Mouse (Mus musculus): ENCODE measurements around the gene Znrf4. TPM values are rescaled to one million over a fixed set of nuclear protein-coding genes. Genes with fewer than 3 reads are reported as not detected.

Znrf4 gene
- polyA plus RNA-seq, 2 experiments, result not detected

GRCm38 (mm10) chr17:56509707-56510472 lies 2.3 kb downstream of the Znrf4 start:
- no peak for DNase-seq (ENCODE audit: low read depth in 3 of 3, low spot score in 3 of 3)
- no peak overlapping the region for H3K9ac ChIP-seq (replicated peaks)
- no peaks in the 10 kb centered on the region for H3K36me3 ChIP-seq (replicated peaks; ENCODE audit: control insufficient read depth, insufficient read depth, low read depth)
- no peak for ATAC-seq (ENCODE audit: insufficient read depth)
- H3K27ac ChIP-seq, result no peak overlapping the region
- peaks cover 48% of the 10 kb centered on the region for H3K27me3 ChIP-seq (ENCODE audit: control insufficient read depth, insufficient read depth, low read length)
- no peak overlapping the region for H3K4me2 ChIP-seq (ENCODE audit: low read depth)
- WGBS (ENCODE audit: insufficient replicate concordance), result 6% methylated on average over 35 of the region's 37 CpGs
- H3K9me3 ChIP-seq (ENCODE audit: control insufficient read depth, low read length), result no peaks in the 10 kb centered on the region
- TF ChIP-seq CTCF (IDR thresholded peaks at IDR 0.05; ENCODE audit: low read depth), result no peak
- TF ChIP-seq EP300 (IDR thresholded peaks at IDR 0.05; ENCODE audit: low read depth), result no peak
- H3K4me1 ChIP-seq (replicated peaks; ENCODE audit: control insufficient read depth in 2 of 2, insufficient read depth in 2 of 2, low read length in 1 of 2), result peaks cover 0 to 5% of the 10 kb centered on the region in 2 experiments; a peak in 1 of 4 replicates
- H3K4me3 ChIP-seq (ENCODE audit: insufficient read depth in 1 of 2, low read depth in 2 of 2, low read length in 2 of 2), result no peak overlapping the region

GRCm38 (mm10) chr17:56509021-56509640 lies 3.1 kb downstream of the Znrf4 start:
- DNase-seq (ENCODE audit: low read depth in 3 of 3, low spot score in 3 of 3), result no peak
- H3K36me3 ChIP-seq (replicated peaks; ENCODE audit: control insufficient read depth, insufficient read depth, low read depth), result no peaks in the 10 kb centered on the region
- TF ChIP-seq CTCF (IDR thresholded peaks at IDR 0.05; ENCODE audit: low read depth), result no peak
- no peak for TF ChIP-seq EP300 (IDR thresholded peaks at IDR 0.05; ENCODE audit: low read depth)
- 41% methylated on average over 10 of the region's 10 CpGs for WGBS (ENCODE audit: insufficient replicate concordance)
- peaks cover 43% of the 10 kb centered on the region for H3K27me3 ChIP-seq (ENCODE audit: control insufficient read depth, insufficient read depth, low read length)
- peaks cover 0 to 5% of the 10 kb centered on the region in 2 experiments; a peak in 1 of 4 replicates for H3K4me1 ChIP-seq (replicated peaks; ENCODE audit: control insufficient read depth in 2 of 2, insufficient read depth in 2 of 2, low read length in 1 of 2)
- H3K9me3 ChIP-seq (ENCODE audit: control insufficient read depth, low read length), result no peaks in the 10 kb centered on the region
- no peak overlapping the region for H3K27ac ChIP-seq
- ATAC-seq (ENCODE audit: insufficient read depth), result no peak
- no peak overlapping the region for H3K4me3 ChIP-seq (ENCODE audit: insufficient read depth in 1 of 2, low read depth in 2 of 2, low read length in 2 of 2)
- no peak overlapping the region for H3K4me2 ChIP-seq (ENCODE audit: low read depth)
- no peak overlapping the region for H3K9ac ChIP-seq (replicated peaks)

GRCm38 (mm10) chr17:56507161-56508068 lies 4.8 kb downstream of the Znrf4 start:
- H3K27me3 ChIP-seq (ENCODE audit: control insufficient read depth, insufficient read depth, low read length), result peaks cover 31% of the 10 kb centered on the region
- peak overlapping the region; percentile 65 for H3K4me2 ChIP-seq (ENCODE audit: low read depth)
- peak overlapping the region; percentile 19 for H3K9ac ChIP-seq (replicated peaks)
- peaks cover 0 to 5% of the 10 kb centered on the region in 2 experiments; a peak in 1 of 4 replicates for H3K4me1 ChIP-seq (replicated peaks; ENCODE audit: control insufficient read depth in 2 of 2, insufficient read depth in 2 of 2, low read length in 1 of 2)
- no peak overlapping the region for H3K27ac ChIP-seq
- 1% methylated on average over 42 of the region's 42 CpGs for WGBS (ENCODE audit: insufficient replicate concordance)
- no peaks in the 10 kb centered on the region for H3K9me3 ChIP-seq (ENCODE audit: control insufficient read depth, low read length)
- peak; percentile 76 to 78 (median 77) for DNase-seq (ENCODE audit: low read depth in 3 of 3, low spot score in 3 of 3)
- peak; percentile 88 for ATAC-seq (ENCODE audit: insufficient read depth)
- TF ChIP-seq CTCF (IDR thresholded peaks at IDR 0.05; ENCODE audit: low read depth) (no peak), EP300 (IDR thresholded peaks at IDR 0.05; ENCODE audit: low read depth) (no peak)
- no peaks in the 10 kb centered on the region for H3K36me3 ChIP-seq (replicated peaks; ENCODE audit: control insufficient read depth, insufficient read depth, low read depth)
- peak overlapping the region; percentile 48 to 63 for H3K4me3 ChIP-seq (ENCODE audit: insufficient read depth in 1 of 2, low read depth in 2 of 2, low read length in 2 of 2)

GRCm38 (mm10) chr17:56506417-56507065 lies 5.7 kb downstream of the Znrf4 start:
- TF ChIP-seq EP300 (IDR thresholded peaks at IDR 0.05; ENCODE audit: low read depth) (no peak), CTCF (IDR thresholded peaks at IDR 0.05; ENCODE audit: low read depth) (no peak)
- no peaks in the 10 kb centered on the region for H3K36me3 ChIP-seq (replicated peaks; ENCODE audit: control insufficient read depth, insufficient read depth, low read depth)
- no peak overlapping the region for H3K27ac ChIP-seq
- ATAC-seq (ENCODE audit: insufficient read depth) (no peak), DNase-seq (ENCODE audit: low read depth in 3 of 3, low spot score in 3 of 3) (no peak)
- peaks cover 22% of the 10 kb centered on the region for H3K27me3 ChIP-seq (ENCODE audit: control insufficient read depth, insufficient read depth, low read length)
- H3K4me2 ChIP-seq (ENCODE audit: low read depth), result peak overlapping the region; percentile 65
- H3K4me1 ChIP-seq (replicated peaks; ENCODE audit: control insufficient read depth in 2 of 2, insufficient read depth in 2 of 2, low read length in 1 of 2), result peaks cover 0 to 5% of the 10 kb centered on the region in 2 experiments; a peak in 1 of 4 replicates
- 50% methylated on average over 15 of the region's 15 CpGs for WGBS (ENCODE audit: insufficient replicate concordance)
- H3K9me3 ChIP-seq (ENCODE audit: control insufficient read depth, low read length), result no peaks in the 10 kb centered on the region
- H3K9ac ChIP-seq (replicated peaks), result no peak overlapping the region; the same call in 1 of the 2 replicates
- peak overlapping the region in 1 of 2 experiments; percentile 63; a peak in 2 of 4 replicates for H3K4me3 ChIP-seq (ENCODE audit: insufficient read depth in 1 of 2, low read depth in 2 of 2, low read length in 2 of 2)

Measured in liver, embryonic 14.5 days (tissue).